Mouse (Mus musculus): ENCODE measurements around the gene Ttll4. TPM values are rescaled to one million over a fixed set of nuclear protein-coding genes. Genes with fewer than 3 reads are reported as not detected.

The Ttll4 gene
- total RNA-seq, 2 experiments from 2014 or later = 27.1 to 29.0 TPM

Other genes starting within 250 kb of the Ttll4 start
- gene Cnot9, start 155.7 kb upstream of the Ttll4 start, total RNA-seq (2021) = 10 to 100 TPM; 26.9 to 29.1 TPM
- gene Plcd4, start 118.9 kb upstream of the Ttll4 start, total RNA-seq (2021) = 10 to 100 TPM; 20.4 to 22.8 TPM
- gene Usp37, start 117.5 kb upstream of the Ttll4 start, total RNA-seq (2021) = 10 to 100 TPM; 26.3 to 27.9 TPM
- gene Zfp142, start 73.5 kb upstream of the Ttll4 start, total RNA-seq (2021) = 10 to 100 TPM; 26.5 to 31.7 TPM
- 10 to 100 TPM; 24.0 to 24.1 TPM for gene Bcs1l, start 73.5 kb upstream of the Ttll4 start, total RNA-seq (2021)
- 10 to 100 TPM; 65.8 to 67.2 TPM for gene Rnf25, start 60.3 kb upstream of the Ttll4 start, total RNA-seq (2021)
- gene Stk36, start 60.3 kb upstream of the Ttll4 start, total RNA-seq (2021) = 1 to 10 TPM; 4.9 to 5.5 TPM
- gene Cyp27a1, start 51.8 kb downstream of the Ttll4 start, total RNA-seq (2021) = 1 to 10 TPM; 1.5 to 1.7 TPM
- not detected for gene Prkag3, start 87.5 kb downstream of the Ttll4 start, total RNA-seq (2021)
- gene Wnt6, start 110.1 kb downstream of the Ttll4 start, total RNA-seq (2021) = under 1 TPM; 0.30 to 0.81 TPM
- 1 to 10 TPM; 1.8 to 2.6 TPM for gene Wnt10a, start 129.8 kb downstream of the Ttll4 start, total RNA-seq (2021)
- 100 to 1,000 TPM; 194 to 207 TPM for gene Cdk5r2, start 193.2 kb downstream of the Ttll4 start, total RNA-seq (2021)
- not detected for gene Fev, start 223.7 kb downstream of the Ttll4 start, total RNA-seq (2021)
- not detected for gene Cryba2, start 231.4 kb downstream of the Ttll4 start, total RNA-seq (2021)

Data from layer of hippocampus, postnatal 36 days (tissue).